Mouse (Mus musculus): Measurements from ENCODE around the gene Sec22c.

Gene Sec22c

DNA sequence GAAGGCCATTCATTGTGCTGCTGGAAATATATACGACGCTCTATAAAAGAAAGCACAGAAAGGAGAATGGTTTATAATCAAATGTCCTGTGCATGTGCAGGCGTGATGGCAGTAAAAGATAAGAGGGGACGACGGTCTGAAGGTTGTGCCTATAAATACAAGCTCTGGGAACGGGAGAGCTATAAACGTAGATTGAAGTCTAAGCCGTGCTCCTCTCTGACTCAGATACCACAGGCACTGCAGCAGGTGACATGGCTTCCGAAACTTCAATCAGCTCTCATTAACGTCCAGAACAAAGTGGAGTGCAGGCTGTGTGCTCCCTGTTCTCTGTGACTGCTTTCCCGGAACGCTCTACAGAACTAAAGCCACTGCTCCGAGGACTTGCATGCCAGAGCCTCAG lies 48.1 kb downstream of the Sec22c start:
- no peak for DNase-seq (ENCODE audit: extremely low read depth, insufficient read length, low spot score)

DNA sequence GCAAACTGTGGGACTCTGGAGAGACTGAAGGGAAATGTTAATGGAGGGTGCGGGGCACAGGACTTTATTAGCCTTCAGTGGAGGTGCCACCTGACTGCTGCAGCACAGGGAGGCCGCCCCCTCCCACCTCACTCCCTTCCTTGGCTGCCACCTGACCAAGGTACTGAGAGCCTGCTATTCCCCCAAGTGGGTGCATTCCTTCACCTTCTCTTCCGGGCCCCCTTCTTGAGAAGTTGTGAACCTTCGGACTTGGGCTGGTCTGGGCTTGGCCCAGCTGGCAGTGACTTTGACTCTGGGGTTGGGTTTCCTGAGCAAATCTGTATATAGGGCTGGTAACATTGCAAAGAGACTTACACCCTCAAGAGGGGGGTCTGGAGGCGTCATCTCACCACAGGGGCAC lies 49.0 kb downstream of the Sec22c start:
- DNase-seq (ENCODE audit: extremely low read depth, insufficient read length, low spot score): no peak

DNA sequence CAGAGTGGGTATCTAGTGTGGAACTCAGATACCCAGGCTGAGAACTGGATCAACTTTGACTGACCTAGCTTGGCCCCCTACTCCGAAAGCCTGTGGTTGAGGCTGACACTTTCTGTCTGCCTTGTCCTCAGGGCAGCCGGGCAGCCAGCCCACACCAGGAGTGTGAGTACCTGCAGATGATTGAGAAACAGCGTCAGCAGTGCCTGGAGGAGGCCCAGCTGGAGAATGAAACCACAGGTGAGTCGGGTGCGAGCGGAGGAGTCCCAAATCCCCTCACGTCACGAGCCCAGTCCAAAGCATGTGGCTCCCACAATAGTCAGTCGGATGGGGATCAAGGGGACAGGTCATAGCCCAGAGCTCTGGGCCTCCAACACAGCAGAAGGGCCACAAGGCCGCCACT lies 51.6 kb downstream of the Sec22c start:
- no peak for DNase-seq (ENCODE audit: extremely low read depth, insufficient read length, low spot score)

DNA sequence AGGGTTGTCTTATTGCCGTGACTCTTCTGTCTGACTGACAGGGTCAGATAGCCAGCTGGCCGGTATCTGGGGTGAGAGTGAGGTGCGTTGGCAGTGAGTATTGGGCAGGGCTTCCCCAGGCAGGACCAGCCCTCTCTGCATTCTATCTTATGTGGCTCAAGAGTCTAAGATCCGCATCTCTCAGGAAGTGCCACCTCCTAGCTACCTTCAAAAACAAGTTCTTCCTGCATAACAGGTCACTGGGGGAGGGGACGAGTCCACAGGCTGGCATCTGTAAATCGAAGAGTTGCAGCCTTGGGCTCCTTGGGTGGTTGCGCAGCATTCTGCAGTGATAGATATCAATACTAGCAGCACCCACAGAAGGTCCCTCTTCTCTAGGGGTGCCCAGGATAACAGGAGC lies 58.3 kb downstream of the Sec22c start:
- no peak for DNase-seq (ENCODE audit: extremely low read depth, insufficient read length, low spot score)

DNA sequence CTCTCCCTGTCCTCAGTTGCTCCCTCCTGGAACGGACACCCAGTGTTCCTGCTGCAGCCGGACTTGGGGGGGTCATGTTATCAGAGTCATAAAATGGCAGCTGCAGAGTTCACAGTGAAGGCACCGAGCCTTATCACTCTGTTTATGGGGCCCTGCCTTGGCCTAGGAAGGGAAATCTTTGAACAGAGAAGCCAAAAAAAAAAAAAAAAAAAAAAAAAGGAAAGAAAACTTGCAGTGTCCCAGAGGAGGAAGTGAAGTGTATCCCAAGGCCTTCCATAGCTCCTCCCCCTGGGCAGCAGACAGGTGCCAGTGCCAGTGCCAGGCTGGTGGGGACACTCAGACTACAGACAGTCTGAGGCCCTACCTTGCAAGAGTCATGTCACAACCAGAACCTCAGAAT lies 60.4 kb downstream of the Sec22c start:
- no peak for DNase-seq (ENCODE audit: extremely low read depth, insufficient read length, low spot score)

DNA sequence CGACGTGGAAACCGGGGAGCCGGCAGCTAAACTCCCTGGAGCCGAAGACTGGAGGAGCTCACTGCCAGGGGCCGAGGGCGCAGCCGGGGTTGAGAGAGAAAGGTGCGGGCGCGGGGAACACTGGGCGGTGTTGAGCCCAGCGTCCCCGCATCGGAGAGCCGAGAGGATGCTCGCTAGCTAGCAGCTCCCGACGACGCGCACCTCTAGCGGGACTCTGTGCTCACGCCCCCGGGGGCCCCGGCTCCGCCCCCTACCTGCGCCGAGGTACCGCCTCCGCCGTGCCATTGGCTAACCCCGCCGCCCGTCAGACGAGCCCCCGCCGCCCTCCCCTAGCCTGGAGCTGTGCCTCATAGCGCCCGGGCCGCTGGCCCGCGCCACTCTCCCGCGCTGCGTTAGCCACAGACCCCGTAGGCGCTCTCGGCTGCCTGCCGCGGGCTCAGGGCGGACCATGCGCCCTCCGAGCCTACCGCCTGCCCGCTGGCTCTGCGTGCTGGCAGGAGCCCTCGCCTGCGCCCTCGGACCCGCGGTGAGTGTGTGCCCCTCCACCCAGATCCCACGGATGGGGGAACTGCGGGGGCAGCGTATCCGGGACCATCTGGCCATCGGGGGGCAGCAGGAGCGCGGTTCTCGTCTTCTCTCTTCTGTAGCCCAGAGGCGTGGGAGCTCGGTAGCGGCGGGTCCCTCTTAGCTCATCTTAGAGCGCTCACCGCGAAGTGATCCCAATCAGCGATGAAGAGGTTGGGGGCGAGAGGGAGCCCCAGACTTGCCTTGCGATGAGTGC lies 62.7 kb downstream of the Sec22c start, which contains the start of gene Vipr1:
TSS of gene Vipr1 (plus strand) at position 316 of the 781 bp plus-strand sequence.
- no peak for DNase-seq (ENCODE audit: extremely low read depth, insufficient read length, low spot score)

DNA sequence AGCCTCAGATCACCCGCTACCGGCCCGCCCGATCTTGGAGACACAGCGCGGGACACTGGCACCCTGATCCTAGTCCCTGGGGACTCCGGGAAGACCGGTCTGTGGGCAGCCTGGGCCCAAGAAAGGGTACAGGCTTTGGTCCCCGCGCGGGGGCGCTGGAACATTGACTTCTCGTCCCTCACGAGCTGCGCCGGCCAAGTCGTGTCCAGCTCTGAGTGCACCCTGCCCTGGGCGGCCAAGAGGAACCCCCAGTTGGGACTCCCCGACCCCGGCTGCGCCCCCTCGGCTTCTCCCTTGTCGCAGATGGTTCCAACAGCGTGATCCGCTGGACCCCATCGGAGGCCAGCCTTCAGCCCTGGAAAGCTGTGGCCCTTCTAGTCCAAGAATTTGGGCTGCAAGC lies 63.3 kb downstream of the Sec22c start, which contains the start of gene Lyzl4:
TSS of gene Lyzl4 (minus strand) at position 96 of the 400 bp plus-strand sequence.
- DNase-seq (ENCODE audit: extremely low read depth, insufficient read length, low spot score): no peak

DNA sequence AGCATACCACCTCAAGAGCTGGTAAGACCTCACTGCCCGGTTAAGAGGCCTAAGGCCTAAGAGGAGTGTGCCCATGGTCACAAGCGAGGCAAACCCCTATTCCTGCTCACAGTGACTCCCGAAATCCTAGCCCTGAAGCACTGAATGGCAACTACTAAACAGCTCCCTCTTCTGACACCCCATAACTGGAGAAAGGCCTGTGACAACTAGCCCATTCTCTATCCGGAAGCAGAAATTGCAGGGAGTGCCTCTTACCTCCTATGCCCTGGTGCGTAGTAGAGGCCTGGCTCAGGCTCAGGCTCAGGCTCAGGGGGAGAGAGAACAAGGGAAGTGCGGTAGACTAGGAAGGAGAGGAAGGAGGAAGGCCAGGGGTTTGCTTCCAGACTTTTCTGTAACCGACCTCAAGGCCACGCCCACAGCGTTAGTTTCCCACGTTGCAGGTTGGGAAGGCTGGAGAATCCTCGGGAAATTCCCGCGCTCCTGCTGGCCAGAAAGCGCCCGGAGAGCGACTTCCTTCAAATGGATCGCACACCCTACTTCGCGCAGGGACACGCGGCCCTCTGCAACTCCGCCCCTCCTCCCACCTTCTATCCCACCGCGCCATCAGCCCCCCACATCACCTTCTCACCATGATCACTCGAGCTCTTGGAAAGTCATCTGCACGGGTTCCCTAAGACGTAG lies 63.9 kb downstream of the Sec22c start:
- no peak for DNase-seq (ENCODE audit: extremely low read depth, insufficient read length, low spot score)

DNA sequence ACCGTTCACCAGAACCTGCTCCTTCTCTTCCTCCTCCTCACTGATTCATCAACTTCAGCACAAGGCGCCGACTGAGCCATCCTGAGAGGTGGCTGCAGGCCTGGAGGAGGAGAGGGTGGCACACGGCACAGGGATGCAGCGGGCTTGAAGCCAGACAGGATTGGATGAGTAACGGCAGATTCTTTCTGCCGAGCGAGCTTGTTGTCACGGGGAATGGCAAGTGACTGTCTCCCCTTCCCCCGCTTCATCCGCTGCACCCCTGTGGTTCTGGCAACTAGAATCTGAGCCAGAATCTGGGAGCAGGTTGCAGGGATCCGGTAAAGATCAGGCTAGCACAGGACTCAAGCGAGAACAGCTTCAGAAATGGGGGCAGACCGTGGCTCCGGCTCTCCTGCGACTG lies 65.5 kb downstream of the Sec22c start:
- DNase-seq (ENCODE audit: extremely low read depth, insufficient read length, low spot score): no peak

DNA sequence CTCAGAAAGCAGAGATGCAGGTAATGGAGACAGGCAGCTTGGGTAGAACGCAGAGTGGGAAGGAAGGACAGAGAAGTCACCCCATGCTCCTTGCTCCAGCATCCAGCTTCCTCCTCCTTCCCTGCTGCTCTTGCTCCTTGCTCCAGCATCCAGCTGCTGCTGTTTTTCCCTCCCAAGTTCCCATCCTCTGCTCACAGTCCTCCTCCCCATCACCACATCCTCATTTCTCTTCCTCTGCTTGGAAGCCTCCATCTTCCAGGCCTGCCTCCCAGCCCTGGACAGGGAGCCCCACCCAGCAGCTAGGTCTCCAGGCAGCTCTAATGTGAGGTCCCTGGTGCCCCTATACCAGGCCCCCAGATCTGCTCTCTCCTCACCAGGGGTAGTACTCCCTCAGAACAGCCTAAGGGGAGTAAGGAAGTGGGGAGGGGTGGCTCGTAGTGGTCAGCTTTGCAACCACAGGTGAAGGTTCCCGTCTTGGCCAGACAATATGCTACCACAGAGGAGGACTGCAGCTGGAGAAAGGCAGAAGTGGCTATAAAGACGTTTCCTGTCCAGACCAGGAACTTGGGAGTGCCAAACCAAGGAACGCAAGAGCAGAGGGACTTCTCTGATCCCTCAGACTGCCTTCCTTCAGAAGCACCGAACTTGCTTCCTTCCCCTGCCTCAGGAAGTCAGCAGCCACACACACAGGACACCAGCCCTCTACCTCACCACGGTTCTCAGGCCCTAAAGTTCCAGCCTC lies 69.3 kb downstream of the Sec22c start:
- no peak for DNase-seq (ENCODE audit: extremely low read depth, insufficient read length, low spot score)

DNA sequence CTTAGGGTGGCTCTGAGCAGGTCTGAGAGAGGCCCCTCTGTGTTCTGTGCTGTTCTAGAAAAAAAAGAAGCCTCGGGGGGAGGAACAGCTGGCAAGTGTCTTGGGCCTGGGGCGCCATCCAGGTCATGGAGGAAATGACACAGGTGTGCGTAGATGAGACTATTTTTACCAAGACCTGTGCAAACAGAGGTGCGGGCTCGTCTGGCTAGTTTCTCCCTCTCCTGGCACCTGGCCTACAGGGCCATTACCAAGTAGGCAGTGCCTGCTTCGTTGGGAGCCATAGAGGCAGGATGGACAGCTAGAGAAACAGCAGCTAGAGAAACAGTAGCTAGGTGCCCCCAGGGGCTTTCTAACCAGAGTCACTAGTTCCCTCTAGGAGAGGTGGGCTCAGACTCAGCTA lies 72.0 kb downstream of the Sec22c start:
- no peak for DNase-seq (ENCODE audit: extremely low read depth, insufficient read length, low spot score)

DNA sequence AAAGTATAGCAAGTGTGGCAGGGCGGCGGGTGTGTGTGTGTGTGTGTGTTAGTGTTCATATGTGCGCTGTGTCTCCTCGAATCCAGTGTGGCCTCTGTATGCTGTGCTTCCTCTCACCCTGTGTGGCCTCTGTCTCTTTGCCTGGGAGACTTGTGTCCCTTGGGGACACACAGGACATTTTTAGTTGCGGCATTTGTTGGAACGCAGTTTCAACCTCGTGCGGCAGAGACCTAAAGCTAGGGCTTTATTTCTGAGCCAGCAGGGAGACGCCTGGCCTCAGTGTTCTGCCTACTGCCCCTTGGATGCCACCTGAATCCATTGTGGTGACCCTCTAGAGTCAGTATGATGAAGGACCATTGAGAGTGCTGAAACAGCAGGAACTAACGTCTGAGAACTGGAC lies 72.4 kb downstream of the Sec22c start:
- no peak for DNase-seq (ENCODE audit: extremely low read depth, insufficient read length, low spot score)

DNA sequence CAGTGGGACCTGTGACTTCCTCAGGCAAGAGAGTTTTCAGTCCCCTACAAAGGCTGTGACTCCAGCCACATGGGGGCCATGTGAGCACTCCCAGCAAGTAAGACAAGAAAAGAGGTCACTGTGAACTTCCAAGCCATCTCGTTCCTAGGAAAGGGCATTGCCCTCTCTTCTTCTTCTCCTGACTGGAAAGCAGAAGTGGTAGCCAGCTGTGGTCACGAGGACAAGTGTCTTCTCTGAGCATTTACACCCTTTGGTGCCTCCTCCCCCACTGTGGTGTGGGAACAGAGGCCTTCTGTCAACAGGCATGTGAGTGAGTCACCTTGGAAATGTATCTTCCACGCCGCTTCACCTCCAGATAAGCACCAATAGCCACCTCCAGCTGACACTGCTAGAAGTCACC lies 73.3 kb downstream of the Sec22c start:
- no peak for DNase-seq (ENCODE audit: extremely low read depth, insufficient read length, low spot score)

DNA sequence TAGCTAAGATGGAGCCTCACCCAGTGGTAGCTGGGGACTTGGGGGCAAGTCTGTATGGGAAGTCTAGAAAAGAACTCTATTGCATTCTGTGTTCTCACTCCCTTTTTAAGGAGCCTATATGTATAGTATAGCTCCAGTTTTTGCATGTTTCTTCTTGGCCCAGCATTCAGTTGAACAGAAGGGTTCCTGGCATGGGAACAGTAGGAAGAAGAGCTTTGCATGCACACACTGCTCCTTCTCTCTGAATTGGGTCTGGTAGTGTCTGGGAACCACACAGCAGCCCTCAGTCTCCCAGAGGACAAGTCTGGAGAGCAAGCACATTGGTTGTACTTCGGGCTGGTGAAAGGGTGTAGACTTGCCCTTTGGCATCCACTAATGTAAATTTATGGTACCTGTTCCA lies 74.7 kb downstream of the Sec22c start:
- DNase-seq (ENCODE audit: extremely low read depth, insufficient read length, low spot score): no peak

All from 3134 (cell line).